Mouse (Mus musculus) thymus, adult 2 months (tissue): ENCODE measurements around the gene Dusp1.

ENCODE experiments used
- CTCF ChIP-seq: fragments of 200-500 bp; IDR thresholded peaks from 2 replicates; pipeline ENCODE4 v1.5.1; 2012; ENCODE audit warnings: mild to moderate bottlenecking, control low read depth, low read length, moderate library complexity, borderline replicate concordance; ENCODE audit not compliant: control insufficient read depth, poor library complexity, insufficient read depth; ENCODE audit errors: extremely low read depth
- POLR2A ChIP-seq: fragments of 200-500 bp; IDR thresholded peaks from 2 replicates; pipeline ENCODE4 v1.6.1; 2012; ENCODE audit warnings: mild to moderate bottlenecking, low read length, control low read depth, moderate library complexity; ENCODE audit not compliant: control insufficient read depth, poor library complexity, insufficient read depth; ENCODE audit errors: extremely low read depth

- no peak for TF ChIP-seq CTCF
- TF ChIP-seq POLR2A = no peak
Measured at GRCm38 (mm10) chr17:26503981-26504671, 57.8 kb downstream of the Dusp1 start.
